Mouse (Mus musculus) frontal cortex, adult 2 months (tissue): ENCODE data around the gene Srrm4. TPM values are rescaled to one million over a fixed set of nuclear protein-coding genes. Genes with fewer than 3 reads are reported as not detected.
A peak's percentile ranks its signal among the peaks of the same experiment; 100 is the strongest.

Experiments used
- DNase-seq, 2 experiments: peaks; one replicate each; pipeline ENCODE4 v3.0.0; 2022; ENCODE audit warnings: low spot score in 1 of 2; ENCODE audit errors: extremely low spot score in 1 of 2
- polyA plus RNA-seq: library from polyadenylated mRNA; depleted of rRNA; stranded (reverse); fragments of >200 nt; gene quantifications from 2 replicates; pipeline ENCODE4 v1.2.3, GENCODE M21; 2012

Gene Srrm4
- polyA plus RNA-seq, 1 experiment, result 28.6 TPM

- no peak for DNase-seq
Measured at GRCm38 (mm10) chr5:116553868-116554267, 37.7 kb downstream of the Srrm4 start.

GRCm38 (mm10) chr5:116553106-116553505, 38.5 kb downstream of the Srrm4 start:
- DNase-seq, result no peak

- no peak for DNase-seq
Measured at GRCm38 (mm10) chr5:116552584-116552983, 39.0 kb downstream of the Srrm4 start.

- no peak for DNase-seq
Measured at GRCm38 (mm10) chr5:116545746-116546145, 45.9 kb downstream of the Srrm4 start.

- DNase-seq, result peak in 1 of 2 experiments; percentile 33
Measured at GRCm38 (mm10) chr5:116542317-116542716, 49.3 kb downstream of the Srrm4 start.

- no peak for DNase-seq
Measured at GRCm38 (mm10) chr5:116541128-116541527, 50.5 kb downstream of the Srrm4 start.

- DNase-seq, result no peak
Measured at GRCm38 (mm10) chr5:116539360-116539759, 52.3 kb downstream of the Srrm4 start.

- no peak for DNase-seq
Measured at GRCm38 (mm10) chr5:116538491-116538890, 53.1 kb downstream of the Srrm4 start.

- peak; percentile 87 to 89 for DNase-seq
Measured at GRCm38 (mm10) chr5:116526324-116526723, 65.3 kb downstream of the Srrm4 start.

GRCm38 (mm10) chr5:116525308-116525707, 66.3 kb downstream of the Srrm4 start:
- DNase-seq, result no peak

GRCm38 (mm10) chr5:116523553-116523952, 68.1 kb downstream of the Srrm4 start:
- peak; percentile 79 to 82 for DNase-seq

GRCm38 (mm10) chr5:116523079-116523478, 68.5 kb downstream of the Srrm4 start:
- peak in 1 of 2 experiments; percentile 49 for DNase-seq

- no peak for DNase-seq
Measured at GRCm38 (mm10) chr5:116522273-116522672, 69.3 kb downstream of the Srrm4 start.

GRCm38 (mm10) chr5:116518047-116518446, 73.6 kb downstream of the Srrm4 start:
- DNase-seq, result no peak

- no peak for DNase-seq
Measured at GRCm38 (mm10) chr5:116512135-116512534, 79.5 kb downstream of the Srrm4 start.

GRCm38 (mm10) chr5:116510229-116510628, 81.4 kb downstream of the Srrm4 start:
- no peak for DNase-seq

GRCm38 (mm10) chr5:116501342-116501741, 90.3 kb downstream of the Srrm4 start:
- no peak for DNase-seq

GRCm38 (mm10) chr5:116498880-116499640, 92.6 kb downstream of the Srrm4 start:
- DNase-seq, result peak in 1 of 2 experiments; percentile 70

- no peak for DNase-seq
Measured at GRCm38 (mm10) chr5:116497866-116498265, 93.8 kb downstream of the Srrm4 start.

- no peak for DNase-seq
Measured at GRCm38 (mm10) chr5:116497205-116497604, 94.4 kb downstream of the Srrm4 start.

- DNase-seq, result no peak
Measured at GRCm38 (mm10) chr5:116496717-116497116, 94.9 kb downstream of the Srrm4 start.

- no peak for DNase-seq
Measured at GRCm38 (mm10) chr5:116495466-116495865, 96.2 kb downstream of the Srrm4 start.
